ENCODE assay signal across 12 mouse cellular contexts in the genomic region with DNA sequence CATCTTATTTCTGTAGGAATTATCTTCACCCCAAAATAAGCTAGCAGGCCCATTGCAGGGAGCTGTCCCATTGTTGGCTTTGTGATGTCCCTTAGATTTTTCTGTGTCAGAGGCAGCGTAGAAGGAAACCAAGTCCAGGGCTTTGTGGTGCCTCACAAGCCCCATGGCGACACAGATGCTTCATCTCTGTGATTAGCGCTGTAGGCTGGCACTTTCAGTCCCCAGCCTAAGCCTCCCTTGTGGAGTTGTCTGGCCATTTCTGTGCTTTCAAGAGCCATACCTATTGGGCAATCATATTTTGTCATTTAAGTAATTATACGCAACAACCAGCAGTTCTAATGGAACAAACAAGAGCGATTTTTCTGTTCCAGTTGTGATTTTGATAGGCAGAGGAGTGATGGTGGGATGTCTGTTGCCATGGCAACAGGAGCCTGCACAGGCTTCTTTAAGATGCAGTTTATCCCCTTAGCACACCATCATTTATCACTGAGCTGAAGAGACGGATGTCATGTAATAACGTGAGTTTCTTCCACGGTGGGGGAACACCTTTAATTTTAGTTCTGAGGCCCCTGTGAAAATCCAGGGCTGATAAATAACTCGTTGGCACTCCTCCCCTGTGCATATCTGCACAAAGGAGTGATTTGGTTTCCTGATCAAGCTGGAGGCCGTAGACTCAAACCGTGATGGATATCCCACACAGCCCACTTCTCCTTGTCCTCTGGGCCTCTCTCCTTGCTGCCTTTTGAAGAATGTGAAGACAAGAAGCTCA.
DNase-seq lines count a peak whose midpoint lies in the region; ATAC-seq and TF ChIP-seq lines count a peak whose summit lies in the region.
"Had no signal": no experiment of that assay in that cellular context is flagged by ENCODE, and none has a peak within 500 bp of the region (broad histone marks: within the 10 kb centered on the region; RNA-seq: fewer than 3 reads in every experiment).

No protein-coding gene starts in this region.

- no peaks in the 10 kb centered on the region for H3K27me3 ChIP-seq in forebrain, embryonic 12.5 days
- no peaks in the 10 kb centered on the region for H3K27me3 ChIP-seq in hindbrain, postnatal 0 days (ENCODE audit: insufficient read depth, low read length)
- H3K27me3 ChIP-seq in neural tube, embryonic 15.5 days (replicated peaks), result no peaks in the 10 kb centered on the region
- H3K27me3 ChIP-seq in intestine, postnatal 0 days (replicated peaks; ENCODE audit: control insufficient read depth, insufficient read depth, low read length), result no peaks in the 10 kb centered on the region
- H3K27me3 ChIP-seq: heart, embryonic 13.5 days; limb, embryonic 12.5 days had no signal

- no peaks in the 10 kb centered on the region for H3K9me3 ChIP-seq in forebrain, embryonic 12.5 days
- no peaks in the 10 kb centered on the region for H3K9me3 ChIP-seq in hindbrain, postnatal 0 days (ENCODE audit: low read length)
- H3K9me3 ChIP-seq in neural tube, embryonic 15.5 days (replicated peaks), result no peaks in the 10 kb centered on the region
- H3K9me3 ChIP-seq in intestine, postnatal 0 days (ENCODE audit: control insufficient read depth), result no peaks in the 10 kb centered on the region
- H3K9me3 ChIP-seq: heart, embryonic 13.5 days; limb, embryonic 12.5 days had no signal

- peaks cover 1% of the 10 kb centered on the region for H3K36me3 ChIP-seq in forebrain, embryonic 12.5 days (replicated peaks)
- 0 out of 2 replicates have a peak, but pooled peaks cover 1% of the 10 kb centered on the region for H3K36me3 ChIP-seq in hindbrain, postnatal 0 days (ENCODE audit: insufficient read depth, low read length)
- H3K36me3 ChIP-seq in neural tube, embryonic 15.5 days, result no peaks in the 10 kb centered on the region
- no peaks in the 10 kb centered on the region; the same call in 1 of the 2 replicates for H3K36me3 ChIP-seq in intestine, postnatal 0 days (ENCODE audit: control insufficient read depth, insufficient read depth)

- H3K27ac ChIP-seq in forebrain, embryonic 12.5 days, result peak overlapping the region; percentile 87
- H3K27ac ChIP-seq in hindbrain, postnatal 0 days, result peak overlapping the region; percentile 86
- H3K27ac ChIP-seq in neural tube, embryonic 15.5 days (replicated peaks), result peak overlapping the region; percentile 92
- H3K27ac ChIP-seq in intestine, postnatal 0 days (ENCODE audit: low read depth, low read length), result no peak overlapping the region
- H3K27ac ChIP-seq in gastrocnemius, adult 2 months, result no peak overlapping the region
- H3K27ac ChIP-seq: heart, embryonic 13.5 days; limb, embryonic 12.5 days had no signal

- DNase-seq in left cerebral cortex, postnatal 14 days (ENCODE audit: low spot score in 2 of 2), result peak; percentile 62 to 70
- DNase-seq in left cerebral cortex, adult 18-20 months (ENCODE audit: low spot score in 2 of 2), result no peak
- peak; percentile 83 for DNase-seq in hindbrain, postnatal 0 days (ENCODE audit: low spot score)
- DNase-seq in adrenal gland, postnatal 14 days, result no peak
- DNase-seq in gastrocnemius, adult 2 months, result no peak
- DNase-seq: cerebellum, adult 11 months; thymus, postnatal 25 days had no signal

- TF ChIP-seq CTCF in hindbrain, postnatal 0 days (IDR thresholded peaks at IDR 0.05; ENCODE audit: low read depth), result no peak
- TF ChIP-seq CTCF in intestine, postnatal 0 days (IDR thresholded peaks at IDR 0.05; ENCODE audit: low read depth), result no peak
- TF ChIP-seq CTCF in gastrocnemius, adult 2 months (IDR thresholded peaks at IDR 0.05), result no peak

- ATAC-seq in forebrain, embryonic 12.5 days (ENCODE audit: low FRiP score), result peak; percentile 79
- ATAC-seq in hindbrain, postnatal 0 days, result peak; percentile 78
- peak; percentile 86 for ATAC-seq in neural tube, embryonic 15.5 days (ENCODE audit: low FRiP score)
- ATAC-seq in intestine, postnatal 0 days, result no peak

- no peak overlapping the region for H3K4me3 ChIP-seq in forebrain, embryonic 12.5 days (replicated peaks)
- H3K4me3 ChIP-seq in hindbrain, postnatal 0 days (ENCODE audit: low read length), result no peak overlapping the region
- H3K4me3 ChIP-seq in neural tube, embryonic 15.5 days (replicated peaks), result no peak overlapping the region
- H3K4me3 ChIP-seq in intestine, postnatal 0 days (ENCODE audit: low read depth, low read length), result no peak overlapping the region
- H3K4me3 ChIP-seq in gastrocnemius, adult 2 months, result no peak overlapping the region
- H3K4me3 ChIP-seq: heart, embryonic 13.5 days; limb, embryonic 12.5 days had no signal

- no peak overlapping the region for H3K9ac ChIP-seq in forebrain, embryonic 12.5 days
- 0 out of 2 replicates have a peak overlapping the region, but pooled peaks have one; percentile 28 for H3K9ac ChIP-seq in hindbrain, postnatal 0 days (replicated peaks; ENCODE audit: low read length)
- H3K9ac ChIP-seq in neural tube, embryonic 15.5 days (replicated peaks), result no peak overlapping the region
- H3K9ac ChIP-seq in intestine, postnatal 0 days (ENCODE audit: low read depth, low read length), result no peak overlapping the region
- H3K9ac ChIP-seq: heart, embryonic 13.5 days; limb, embryonic 12.5 days had no signal

- H3K4me2 ChIP-seq in forebrain, embryonic 12.5 days, result no peak overlapping the region
- no peak overlapping the region for H3K4me2 ChIP-seq in hindbrain, postnatal 0 days (ENCODE audit: low read depth, low read length)
- no peak overlapping the region for H3K4me2 ChIP-seq in neural tube, embryonic 15.5 days
- H3K4me2 ChIP-seq in intestine, postnatal 0 days (replicated peaks; ENCODE audit: low read depth), result no peak overlapping the region
- H3K4me2 ChIP-seq: heart, embryonic 13.5 days; limb, embryonic 12.5 days had no signal

- peaks cover 26% of the 10 kb centered on the region for H3K4me1 ChIP-seq in forebrain, embryonic 12.5 days
- peaks cover 15% of the 10 kb centered on the region; the same call in 1 of the 2 replicates for H3K4me1 ChIP-seq in hindbrain, postnatal 0 days (ENCODE audit: insufficient read depth, low read length)
- peaks cover 58% of the 10 kb centered on the region for H3K4me1 ChIP-seq in neural tube, embryonic 15.5 days
- H3K4me1 ChIP-seq in intestine, postnatal 0 days (replicated peaks; ENCODE audit: control insufficient read depth, insufficient read depth, low read length), result no peaks in the 10 kb centered on the region
- H3K4me1 ChIP-seq: limb, embryonic 12.5 days had no signal

- 53% methylated on average over 11 of the region's 11 CpGs for WGBS in forebrain, embryonic 12.5 days
- WGBS in hindbrain, postnatal 0 days, result 11% methylated on average over 11 of the region's 11 CpGs
- 18% methylated on average over 11 of the region's 11 CpGs for WGBS in neural tube, embryonic 15.5 days
- WGBS in intestine, postnatal 0 days, result 80% methylated on average over 11 of the region's 11 CpGs

- intact Hi-C loops in left cerebral cortex, postnatal 14 days (cut with DNase I), result no loop called here
- intact Hi-C loops in gastrocnemius, adult 2 months (cut with DNase I), result no loop called here

Comparison
In these comparisons a context has a peak if more than half of its experiments do, and no peak if none do; other contexts are left out.
1. DNase-seq: peak in left cerebral cortex, postnatal 14 days (2 of 2) and hindbrain, postnatal 0 days (single experiment); none in left cerebral cortex, adult 18-20 months (0 of 2), adrenal gland, postnatal 14 days (single experiment) and gastrocnemius, adult 2 months (single experiment).
2. H3K27ac ChIP-seq: peak in forebrain, embryonic 12.5 days (single experiment), hindbrain, postnatal 0 days (single experiment) and neural tube, embryonic 15.5 days (single experiment); none in intestine, postnatal 0 days (single experiment) and gastrocnemius, adult 2 months (single experiment).